Mouse (Mus musculus) olfactory bulb, adult 2 months (tissue): Measurements from ENCODE around the gene Dpp4.

Experiments used
- CTCF ChIP-seq: fragments of 200-500 bp; IDR thresholded peaks from 2 replicates; pipeline ENCODE4 v1.5.1; 2012; ENCODE audit warnings: low read depth, mild to moderate bottlenecking, low read length, moderate library complexity; ENCODE audit not compliant: insufficient read depth
- POLR2A ChIP-seq: fragments of 200-500 bp; IDR thresholded peaks from 2 replicates; pipeline ENCODE4 v1.6.1; 2012; ENCODE audit warnings: mild to moderate bottlenecking, low read depth, low read length, moderate library complexity; ENCODE audit not compliant: insufficient read depth

GRCm38 (mm10) chr2:62460815-62461450, 48.9 kb upstream of the Dpp4 start:
- TF ChIP-seq CTCF (no peak), POLR2A (no peak)
